Mouse (Mus musculus) naive thymus-derived CD4-positive, alpha-beta T cell, adult 5 months (primary cell): ENCODE measurements around the gene Ccnt1. TPM values are rescaled to one million over a fixed set of nuclear protein-coding genes. Genes with fewer than 3 reads are reported as not detected.

ENCODE experiments used
- polyA plus RNA-seq: library from polyadenylated mRNA; unstranded; fragments of 100-300 nt; shearing (Covaris generic); gene quantifications from one replicate; pipeline ENCODE4 v1.2.1, GENCODE M21; 2017

Gene Ccnt1
- polyA plus RNA-seq: 165 TPM

DNA sequence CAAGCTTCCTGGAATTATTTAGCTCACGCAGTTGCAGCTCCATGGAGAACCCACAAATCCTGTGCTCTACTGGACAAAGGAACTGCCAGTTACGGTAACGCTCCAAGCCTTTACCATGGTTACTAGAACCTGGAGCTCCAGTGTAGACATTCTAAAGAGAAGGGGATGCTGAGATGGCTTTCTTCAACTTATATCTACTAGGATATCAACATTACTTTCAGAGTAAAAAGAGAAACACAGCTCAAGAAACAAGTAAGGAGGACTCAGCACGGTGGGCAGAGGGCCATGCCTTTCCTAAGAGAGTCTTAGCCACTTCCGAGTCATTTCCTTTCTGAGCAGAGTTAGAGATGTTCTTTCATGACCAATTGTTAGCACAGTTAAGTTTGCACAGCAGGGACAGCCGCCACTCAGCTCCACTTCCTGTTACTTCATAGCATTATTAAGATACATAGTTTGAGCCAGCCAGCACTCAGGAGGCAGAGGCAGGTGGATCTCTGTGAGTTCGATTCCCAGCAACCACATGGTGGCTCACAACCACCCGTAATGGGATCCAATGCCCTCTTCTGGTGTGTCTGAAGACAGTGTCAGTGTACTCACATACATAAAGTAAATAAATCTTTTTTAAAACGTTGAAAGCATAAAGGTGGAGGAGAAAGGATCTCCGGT, at the start of gene Ccnt1, which contains the start of gene 4930415O20Rik:
Gene Ccnt1, minus strand, starts transcription at position 51 of the 666 bp plus-strand sequence.
Gene 4930415O20Rik, plus strand, starts transcription at position 132 of the 666 bp plus-strand sequence.

DNA sequence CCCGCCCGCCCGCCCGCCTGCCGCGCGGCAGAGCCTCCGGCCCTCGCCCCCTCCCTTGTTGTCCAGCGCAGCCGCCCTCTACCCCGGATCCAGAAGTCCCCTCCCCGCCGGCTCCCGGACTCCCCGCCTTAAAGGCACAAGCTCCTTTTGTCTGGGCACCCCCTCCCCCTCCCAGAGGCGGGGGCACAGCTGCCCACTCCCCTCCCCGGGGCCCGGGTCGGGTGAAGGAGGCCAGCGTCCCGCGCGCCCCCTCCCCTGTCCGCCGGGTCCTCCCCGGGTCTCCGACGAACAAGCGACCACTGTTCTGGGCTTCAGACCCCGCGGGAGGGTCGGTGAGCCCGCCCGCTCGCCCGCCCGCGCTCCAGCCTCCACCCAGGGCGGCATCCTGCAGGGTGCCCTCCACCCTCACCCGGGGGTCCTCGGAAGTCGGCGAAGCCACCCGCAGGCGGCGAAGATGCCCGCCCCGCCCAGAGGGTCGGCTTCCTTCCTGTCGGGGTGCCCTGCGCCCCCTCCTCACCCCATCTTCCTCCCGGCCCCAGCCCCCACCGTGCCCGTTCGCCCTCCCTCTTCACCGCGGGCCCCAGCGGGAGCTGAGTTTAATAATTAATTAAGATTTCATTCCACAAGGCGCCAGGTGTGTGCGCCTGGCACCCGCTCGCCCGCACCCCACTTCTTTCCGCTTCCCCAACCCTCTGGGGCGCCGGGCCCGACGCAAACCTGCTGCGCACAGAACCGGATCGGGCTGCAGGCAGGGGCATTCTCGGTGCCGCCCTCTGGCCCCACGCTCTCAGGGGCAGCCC, 38.8 kb upstream of the Ccnt1 start, which contains the start of gene Adcy6:
Gene Adcy6, minus strand, starts transcription at position 746 of the 800 bp plus-strand sequence.

DNA sequence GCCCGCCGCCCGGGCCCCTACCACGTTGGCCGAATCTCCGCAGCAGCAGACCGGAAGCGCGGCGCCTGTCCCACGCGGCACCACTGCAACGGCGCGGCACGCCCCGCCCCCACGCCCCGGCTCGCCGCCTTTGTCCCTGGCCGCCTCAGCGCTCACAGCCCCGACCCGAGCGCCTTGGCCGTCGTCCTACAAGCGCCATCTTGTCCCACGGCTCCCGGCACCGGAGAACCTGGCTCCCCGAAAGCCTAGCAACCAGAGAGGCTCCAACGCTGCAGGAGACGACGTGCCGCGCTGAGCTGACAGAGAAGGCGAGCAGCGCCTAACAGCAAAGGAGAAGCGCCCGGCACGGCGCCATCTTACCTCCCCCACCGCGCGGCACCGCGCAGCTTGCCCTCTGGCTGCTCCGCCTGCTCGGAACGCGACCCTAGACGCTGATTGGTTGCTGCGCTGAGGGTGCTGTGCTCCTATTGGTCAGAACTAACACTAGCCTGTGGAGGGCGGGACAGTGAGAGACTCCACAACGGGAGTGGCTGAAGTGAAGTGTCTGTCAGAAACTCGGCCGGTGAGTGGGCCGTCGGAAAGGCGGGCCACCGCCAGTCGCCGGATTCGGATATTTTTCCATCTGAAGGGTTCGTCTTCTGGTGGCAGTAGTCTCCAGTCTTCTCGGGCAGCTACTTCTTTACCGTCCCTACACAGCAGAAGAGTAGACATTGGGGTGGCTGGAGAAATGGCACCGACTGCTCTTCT, 36.7 kb downstream of the Ccnt1 start, which contains the start of gene Kansl2:
Gene Kansl2, minus strand, starts transcription at position 384 of the 747 bp plus-strand sequence.

DNA sequence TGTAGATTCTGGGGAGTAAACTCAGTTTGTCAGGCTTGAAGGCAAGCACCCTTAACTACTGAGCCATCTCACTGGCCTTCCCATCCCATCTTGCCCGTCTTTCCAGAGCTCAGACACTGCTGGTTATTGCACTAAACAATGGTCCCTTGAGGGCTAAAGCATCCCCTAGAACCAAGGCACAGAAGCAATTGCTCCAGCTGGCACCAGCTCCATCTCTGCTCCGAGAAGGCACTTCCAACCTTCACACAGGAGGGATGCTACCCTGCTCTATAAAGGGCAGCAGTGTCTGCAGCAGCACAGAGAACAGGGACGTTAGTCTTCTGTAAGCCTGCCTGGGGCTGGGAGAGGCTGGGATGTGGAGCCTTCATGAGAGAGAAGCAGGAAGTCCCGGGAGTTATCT, 78.6 kb downstream of the Ccnt1 start, which contains the start of gene Olfr279:
Gene Olfr279, plus strand, starts transcription at position 301 of the 400 bp plus-strand sequence.

Other genes starting within 250 kb of the Ccnt1 start
- gene Olfr284, start 229.9 kb downstream of the Ccnt1 start, polyA plus RNA-seq: not detected
- gene Olfr283, start 190.0 kb downstream of the Ccnt1 start, polyA plus RNA-seq: not detected
- not detected for gene Olfr282, start 139.7 kb downstream of the Ccnt1 start, polyA plus RNA-seq
- gene Olfr281, start 118.3 kb downstream of the Ccnt1 start, polyA plus RNA-seq: not detected
- not detected for gene OR5BS1P, start 101.0 kb downstream of the Ccnt1 start, polyA plus RNA-seq
- gene Lalba, start 88.2 kb downstream of the Ccnt1 start, polyA plus RNA-seq: not detected
- gene Olfr279, start 78.5 kb downstream of the Ccnt1 start, polyA plus RNA-seq: 0.25 TPM
- gene Kansl2, start 36.7 kb downstream of the Ccnt1 start, polyA plus RNA-seq: 105 TPM
- not detected for gene 4930415O20Rik, start 81 bp upstream of the Ccnt1 start, polyA plus RNA-seq
- gene Adcy6, start 39.2 kb upstream of the Ccnt1 start, polyA plus RNA-seq: 5.3 TPM
- 0.97 TPM for gene Cacnb3, start 59.9 kb upstream of the Ccnt1 start, polyA plus RNA-seq
- 34.3 TPM for gene Ddx23, start 92.0 kb upstream of the Ccnt1 start, polyA plus RNA-seq
- gene Rnd1, start 106.5 kb upstream of the Ccnt1 start, polyA plus RNA-seq: 2.2 TPM
- not detected for gene Ccdc65, start 137.3 kb upstream of the Ccnt1 start, polyA plus RNA-seq
- gene Fkbp11, start 157.3 kb upstream of the Ccnt1 start, polyA plus RNA-seq: 0.81 TPM
- gene Arf3, start 192.3 kb upstream of the Ccnt1 start, polyA plus RNA-seq: 120 TPM
- gene Wnt10b, start 207.2 kb upstream of the Ccnt1 start, polyA plus RNA-seq: not detected
- gene Wnt1, start 218.9 kb upstream of the Ccnt1 start, polyA plus RNA-seq: not detected
- not detected for gene Ddn, start 238.6 kb upstream of the Ccnt1 start, polyA plus RNA-seq